Mouse (Mus musculus) intestine, postnatal 0 days (tissue): ENCODE measurements around the gene St8sia1. TPM values are rescaled to one million over a fixed set of nuclear protein-coding genes. Genes with fewer than 3 reads are reported as not detected.

ENCODE experiments used
- ATAC-seq: fragments of 200-750 bp; cut with Nextera tagmentation; 2 replicates; pipeline ENCODE4 v1.8.0; 2017; ENCODE audit warnings: mild to moderate bottlenecking, moderate TSS enrichment, moderate library complexity
- H3K27ac ChIP-seq: fragments of 300-500 bp; sonication (generic); 2 replicates; pipeline ENCODE4 v1.5.1; 2014; ENCODE audit warnings: mild to moderate bottlenecking, low read depth, low read length, moderate library complexity
- H3K27me3 ChIP-seq: fragments of 300-500 bp; sonication (generic); replicated peaks from 2 replicates; pipeline ENCODE4 v1.6.1; 2014; ENCODE audit warnings: low read length, mixed read lengths; ENCODE audit not compliant: control insufficient read depth, insufficient read depth
- H3K36me3 ChIP-seq: fragments of 300-500 bp; sonication (generic); 2 replicates; pipeline ENCODE4 v1.6.1; 2014; ENCODE audit warnings: mild to moderate bottlenecking, moderate library complexity; ENCODE audit not compliant: control insufficient read depth, insufficient read depth
- H3K4me1 ChIP-seq: fragments of 300-500 bp; sonication (generic); replicated peaks from 2 replicates; pipeline ENCODE4 v1.6.1; 2014; ENCODE audit warnings: antibody characterized with exemption, low read length, mixed read lengths; ENCODE audit not compliant: control insufficient read depth, insufficient read depth
- H3K4me2 ChIP-seq: fragments of 300-500 bp; sonication (generic); replicated peaks from 2 replicates; pipeline ENCODE4 v1.6.1; 2014; ENCODE audit warnings: low read depth, mild to moderate bottlenecking, moderate library complexity
- H3K4me3 ChIP-seq: fragments of 300-500 bp; sonication (generic); 2 replicates; pipeline ENCODE4 v1.5.1; 2014; ENCODE audit warnings: low read depth, low read length
- H3K9ac ChIP-seq: fragments of 300-500 bp; sonication (generic); 2 replicates; pipeline ENCODE4 v1.6.1; 2014; ENCODE audit warnings: mild to moderate bottlenecking, low read depth, low read length
- H3K9me3 ChIP-seq: fragments of 300-500 bp; sonication (generic); 2 replicates; pipeline ENCODE4 v1.6.1; 2016; ENCODE audit warnings: mixed run types; ENCODE audit not compliant: control insufficient read depth
- CTCF ChIP-seq: sonication (generic); IDR thresholded peaks from 2 replicates; pipeline ENCODE4 v1.5.1; 2016; ENCODE audit warnings: low read depth, mild to moderate bottlenecking, control low read depth, antibody characterized with exemption, moderate library complexity
- WGBS: fragments of 180-500 bp; shearing (Covaris S2); extraction: QIAGEN DNeasy Blood & Tissue Kit; methylation state at CpG from one replicate; pipeline ENCODE4 v1.1.7; 2014; 5-methylcytosine and 5-hydroxymethylcytosine counted together
- polyA plus RNA-seq: library from polyadenylated mRNA; unstranded; fragments of >200 nt; fragmentation: Nextera tagmentation; extraction: Ambion mirVana; gene quantifications from 2 replicates; pipeline ENCODE4 v1.2.1, GENCODE M21; 2015

St8sia1 gene
- polyA plus RNA-seq, 1 experiment from 2014 or later = 0.34 TPM

GRCm38 (mm10) chr6:142884128-142884527 is 80.1 kb downstream of the St8sia1 start:
- Histone ChIP-seq H3K36me3 (no peaks in the 10 kb centered on the region), H3K27ac (no peak overlapping the region), H3K4me3 (no peak overlapping the region), H3K27me3 (no peaks in the 10 kb centered on the region), H3K4me2 (no peak overlapping the region), H3K4me1 (no peaks in the 10 kb centered on the region), H3K9me3 (no peaks in the 10 kb centered on the region), H3K9ac (no peak overlapping the region)
- no peak for ATAC-seq
- no peak for TF ChIP-seq CTCF
- 51% methylated on average over 9 of the region's 9 CpGs for WGBS

DNA sequence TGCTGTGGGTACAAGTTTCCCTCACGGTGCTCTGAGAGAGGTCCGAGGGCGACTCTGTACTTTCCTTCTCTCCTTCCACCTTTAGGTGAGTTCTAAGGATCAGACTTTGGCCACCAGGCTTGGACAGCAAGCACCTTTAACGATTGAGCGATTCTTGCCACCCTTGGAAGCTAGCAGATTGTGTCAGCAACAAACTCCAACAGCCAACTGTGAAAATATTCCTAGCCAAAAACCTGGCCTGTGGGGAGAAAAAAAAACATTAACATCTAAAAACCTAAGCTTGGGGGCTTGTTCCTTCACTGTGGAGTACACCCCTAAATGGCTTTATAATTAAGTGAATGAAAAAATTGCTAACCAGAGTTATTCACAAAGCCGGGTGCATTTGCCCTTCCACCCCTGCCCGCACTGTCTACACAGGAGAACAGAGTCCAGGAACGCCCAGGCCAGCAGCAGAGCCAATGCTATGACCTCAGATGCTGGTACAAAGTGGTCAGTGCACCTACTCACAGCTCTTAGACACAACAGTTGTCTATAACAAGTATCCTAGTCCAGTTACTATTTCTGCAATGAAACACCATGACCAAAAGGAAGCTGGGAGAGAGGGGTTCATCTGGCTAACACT is 83.3 kb downstream of the St8sia1 start:
- H3K4me2 ChIP-seq = no peak overlapping the region
- ATAC-seq = no peak
- H3K27me3 ChIP-seq = no peaks in the 10 kb centered on the region
- H3K9me3 ChIP-seq = no peaks in the 10 kb centered on the region
- no peak overlapping the region for H3K9ac ChIP-seq
- no peaks in the 10 kb centered on the region for H3K4me1 ChIP-seq
- TF ChIP-seq CTCF = no peak
- WGBS = 91% methylated on average over 8 of the region's 8 CpGs
- H3K4me3 ChIP-seq = no peak overlapping the region
- no peaks in the 10 kb centered on the region for H3K36me3 ChIP-seq
- H3K27ac ChIP-seq = no peak overlapping the region

- no peak overlapping the region; the same call in 1 of the 2 replicates for H3K4me2 ChIP-seq
- no peaks in the 10 kb centered on the region for H3K27me3 ChIP-seq
- no peak for ATAC-seq
- WGBS = 36% methylated on average over 15 of the region's 15 CpGs
- no peaks in the 10 kb centered on the region for H3K36me3 ChIP-seq
- no peak overlapping the region for H3K9ac ChIP-seq
- no peaks in the 10 kb centered on the region for H3K9me3 ChIP-seq
- no peak overlapping the region for H3K4me3 ChIP-seq
- TF ChIP-seq CTCF = no peak
- no peak overlapping the region for H3K27ac ChIP-seq
- H3K4me1 ChIP-seq = no peaks in the 10 kb centered on the region
These were observed 85.2 kb downstream of the St8sia1 start for GRCm38 (mm10) chr6:142878744-142879701.

- WGBS = 48% methylated on average over 6 of the region's 6 CpGs
- Histone ChIP-seq H3K4me3 (no peak overlapping the region), H3K4me1 (no peaks in the 10 kb centered on the region), H3K27ac (no peak overlapping the region), H3K4me2 (no peak overlapping the region), H3K9ac (no peak overlapping the region), H3K27me3 (no peaks in the 10 kb centered on the region), H3K36me3 (no peaks in the 10 kb centered on the region), H3K9me3 (no peaks in the 10 kb centered on the region)
- ATAC-seq = no peak
- TF ChIP-seq CTCF = no peak
These were observed 87.0 kb downstream of the St8sia1 start for GRCm38 (mm10) chr6:142877221-142877620.

DNA sequence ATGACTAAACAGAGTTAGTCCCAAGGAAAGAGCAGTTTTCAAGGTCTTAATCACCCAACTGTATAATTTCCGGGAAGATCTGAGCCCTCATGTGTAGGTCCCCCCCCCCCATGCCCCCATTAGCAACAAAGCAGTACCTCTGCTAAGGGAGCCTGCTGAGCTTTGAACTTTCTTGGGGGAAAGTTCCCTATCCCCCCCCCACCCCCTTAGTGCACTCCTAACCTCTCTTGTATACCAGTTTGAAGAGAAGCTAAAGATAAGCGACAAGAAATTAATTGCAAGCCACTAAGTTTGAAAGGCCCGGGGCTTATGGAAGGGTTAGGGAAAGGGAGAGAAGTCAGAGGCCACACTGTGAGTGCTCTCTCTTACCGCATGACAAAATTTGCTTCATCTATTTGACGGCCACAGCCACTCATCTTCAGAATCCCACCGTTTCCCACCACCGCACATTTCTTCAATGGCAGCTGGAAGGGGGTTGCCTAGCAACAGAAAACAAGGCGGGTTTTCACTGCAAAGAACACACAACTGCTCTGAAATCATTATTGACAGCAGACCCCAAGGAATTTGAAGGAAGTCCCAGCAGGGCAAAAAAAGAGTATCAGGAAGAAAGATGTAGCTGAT is 87.9 kb downstream of the St8sia1 start:
- Histone ChIP-seq H3K36me3 (no peaks in the 10 kb centered on the region), H3K4me2 (no peak overlapping the region), H3K9ac (no peak overlapping the region), H3K27me3 (no peaks in the 10 kb centered on the region), H3K4me1 (no peaks in the 10 kb centered on the region), H3K4me3 (no peak overlapping the region), H3K27ac (no peak overlapping the region), H3K9me3 (no peaks in the 10 kb centered on the region)
- no peak for TF ChIP-seq CTCF
- no peak for ATAC-seq
- WGBS = 29% methylated on average over 8 of the region's 8 CpGs

DNA sequence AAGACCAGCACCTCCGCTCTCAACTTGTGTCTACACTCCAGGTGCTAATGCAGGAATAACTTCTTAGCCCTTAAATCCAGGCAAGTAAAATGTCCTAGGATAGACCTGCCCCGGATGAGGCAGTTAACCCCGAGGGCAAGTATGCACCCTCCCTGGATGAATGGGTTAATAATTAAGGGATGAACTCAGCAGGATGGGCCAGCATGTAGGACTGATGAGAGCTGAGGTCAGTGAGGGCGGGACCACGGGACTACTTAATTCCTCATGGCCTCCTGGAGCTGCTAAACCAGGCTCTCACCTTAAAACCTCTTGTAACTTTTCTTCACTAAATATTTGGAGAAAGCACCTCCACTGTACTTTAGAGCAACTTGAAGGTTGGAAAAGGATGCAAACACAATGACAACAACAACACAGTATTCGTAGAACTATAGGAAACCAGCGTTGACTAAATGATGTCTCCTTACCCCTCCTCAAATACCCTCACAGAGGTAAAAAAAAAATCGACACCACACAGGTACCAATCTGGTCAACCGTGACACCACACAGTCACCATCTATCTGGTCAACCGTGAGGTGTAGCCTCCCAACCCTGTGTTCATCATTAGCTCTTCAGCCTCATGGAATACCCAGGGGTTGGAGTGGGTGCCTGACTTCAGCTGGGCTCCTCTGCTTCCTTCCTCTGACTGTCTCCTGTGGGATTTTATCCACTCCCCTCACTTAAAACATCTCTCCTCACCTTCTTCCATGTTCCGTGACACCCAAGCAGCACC is 90.3 kb downstream of the St8sia1 start:
- no peaks in the 10 kb centered on the region for H3K9me3 ChIP-seq
- TF ChIP-seq CTCF = no peak
- no peaks in the 10 kb centered on the region for H3K4me1 ChIP-seq
- H3K9ac ChIP-seq = no peak overlapping the region
- no peak for ATAC-seq
- H3K27me3 ChIP-seq = no peaks in the 10 kb centered on the region
- no peaks in the 10 kb centered on the region for H3K36me3 ChIP-seq
- no peak overlapping the region for H3K27ac ChIP-seq
- H3K4me2 ChIP-seq = no peak overlapping the region
- H3K4me3 ChIP-seq = no peak overlapping the region
- 65% methylated on average over 11 of the region's 11 CpGs for WGBS
